In the genomic region with DNA sequence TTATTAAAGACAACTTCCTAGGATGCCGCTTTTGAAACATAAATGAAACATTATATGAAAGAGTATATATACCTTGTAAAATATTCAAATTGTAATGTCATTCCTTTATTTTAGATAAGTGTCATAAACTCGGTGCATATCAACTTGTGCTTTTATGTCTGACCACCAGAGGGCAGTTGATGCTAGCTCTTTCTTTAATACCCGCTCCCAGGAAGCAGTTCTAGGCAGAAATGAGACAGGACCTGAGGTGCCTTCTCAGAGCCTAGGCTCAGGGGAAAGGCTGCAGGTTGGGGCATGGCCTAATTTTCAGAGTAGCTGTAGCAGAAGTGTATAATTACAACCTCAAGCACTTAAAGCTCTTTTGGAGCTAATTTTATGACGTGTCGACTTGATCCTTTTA, we compare ENCODE assay signal across 10 mouse cellular contexts.
DNase-seq lines count a peak whose midpoint lies in the region; TF ChIP-seq lines count a peak whose summit lies in the region.
"Had no signal": no experiment of that assay in that cellular context is flagged by ENCODE, and none has a peak within 500 bp of the region (broad histone marks: within the 10 kb centered on the region; RNA-seq: fewer than 3 reads in every experiment).

No protein-coding gene starts in this region.

- 36% methylated on average over 5 of the region's 5 CpGs for WGBS in cerebellum, adult 2 months
- WGBS in limb, embryonic 10.5 days = 39% methylated on average over 5 of the region's 5 CpGs

- no peaks in the 10 kb centered on the region for H3K27me3 ChIP-seq in cerebellum, adult 2 months (ENCODE audit: control insufficient read depth, insufficient read depth, low read length)
- no peaks in the 10 kb centered on the region for H3K27me3 ChIP-seq in limb, embryonic 10.5 days (ENCODE audit: low read depth, poor library complexity, severe bottlenecking)
- H3K27me3 ChIP-seq: embryonic facial prominence, embryonic 15.5 days; megakaryocyte, embryonic 14.5 days had no signal

- no peak for TF ChIP-seq POLR2A in cerebellum, adult 2 months (IDR thresholded peaks at IDR 0.05; ENCODE audit: borderline replicate concordance, insufficient read depth, low read length)

- H3K4me1 ChIP-seq in cerebellum, adult 2 months (ENCODE audit: control insufficient read depth, insufficient read depth, low read length) = no peaks in the 10 kb centered on the region
- peaks cover 21% of the 10 kb centered on the region for H3K4me1 ChIP-seq in limb, embryonic 10.5 days
- H3K4me1 ChIP-seq: embryonic facial prominence, embryonic 15.5 days had no signal

- peak; percentile 36 for DNase-seq in urinary bladder, postnatal 25 days (ENCODE audit: low spot score)
- no peak for DNase-seq in urinary bladder, postnatal 4 days (ENCODE audit: low spot score in 2 of 2)
- DNase-seq in cerebellum, adult 2 months = peak; percentile 40 to 41
- peak; percentile 78 for DNase-seq in forelimb bud, embryonic 11.5 days (ENCODE audit: low read depth, low spot score)
- peak; percentile 27 to 62 for DNase-seq in kidney, adult 8-10 months
- peak; percentile 53 for DNase-seq in limb, embryonic 10.5 days (ENCODE audit: low spot score)
- DNase-seq in neural tube, embryonic 10.5 days (ENCODE audit: extremely low spot score, low spot score) = peak; percentile 49
- DNase-seq in thymus, postnatal 25 days = peak; percentile 21

- no peaks in the 10 kb centered on the region for H3K9me3 ChIP-seq in limb, embryonic 10.5 days (replicated peaks)
- H3K9me3 ChIP-seq: embryonic facial prominence, embryonic 15.5 days; megakaryocyte, embryonic 14.5 days had no signal

- no peak overlapping the region for H3K27ac ChIP-seq in cerebellum, adult 2 months (ENCODE audit: insufficient read depth, low read length)
- H3K27ac ChIP-seq in limb, embryonic 10.5 days = no peak overlapping the region
- H3K27ac ChIP-seq: embryonic facial prominence, embryonic 15.5 days had no signal

- H3K4me3 ChIP-seq in cerebellum, adult 2 months (replicated peaks; ENCODE audit: insufficient read depth, low read depth, low read length) = no peak overlapping the region
- H3K4me3 ChIP-seq in limb, embryonic 10.5 days = no peak overlapping the region
- H3K4me3 ChIP-seq: embryonic facial prominence, embryonic 15.5 days; megakaryocyte, embryonic 14.5 days had no signal

- H3K36me3 ChIP-seq in limb, embryonic 10.5 days = no peaks in the 10 kb centered on the region
- H3K36me3 ChIP-seq: embryonic facial prominence, embryonic 15.5 days had no signal

- peak; percentile 42; the same call in 1 of the 2 replicates for TF ChIP-seq CTCF in cerebellum, adult 2 months (IDR thresholded peaks at IDR 0.05; ENCODE audit: borderline replicate concordance, insufficient read depth, low read depth, low read length)

Comparison
In these comparisons a context has a peak if more than half of its experiments do, and no peak if none do; other contexts are left out.
1. DNase-seq: peak in urinary bladder, postnatal 25 days (single experiment), cerebellum, adult 2 months (2 of 2), forelimb bud, embryonic 11.5 days (single experiment), kidney, adult 8-10 months (2 of 2), limb, embryonic 10.5 days (single experiment), neural tube, embryonic 10.5 days (single experiment) and thymus, postnatal 25 days (single experiment); none in urinary bladder, postnatal 4 days (0 of 2).